Mouse (Mus musculus) leukemia stem cell, adult 10-12 weeks (primary cell): ENCODE data around the gene Ascl4. TPM values are rescaled to one million over a fixed set of nuclear protein-coding genes. Genes with fewer than 3 reads are reported as not detected.

Experiments
- polyA plus RNA-seq: library from polyadenylated mRNA; stranded (reverse); fragments of >175 nt; gene quantifications from 2 replicates; pipeline ENCODE4 v1.2.3, GENCODE M21; 2012; ENCODE audit warnings: low replicate concordance

Ascl4 gene
- polyA plus RNA-seq = 0.31 TPM in 1 of 2 replicates, not detected in the other

GRCm38 (mm10) chr10:85927676-85928445 is at the start of gene Ascl4:
Ascl4 (plus strand) TSS chr10:85927681.

DNA sequence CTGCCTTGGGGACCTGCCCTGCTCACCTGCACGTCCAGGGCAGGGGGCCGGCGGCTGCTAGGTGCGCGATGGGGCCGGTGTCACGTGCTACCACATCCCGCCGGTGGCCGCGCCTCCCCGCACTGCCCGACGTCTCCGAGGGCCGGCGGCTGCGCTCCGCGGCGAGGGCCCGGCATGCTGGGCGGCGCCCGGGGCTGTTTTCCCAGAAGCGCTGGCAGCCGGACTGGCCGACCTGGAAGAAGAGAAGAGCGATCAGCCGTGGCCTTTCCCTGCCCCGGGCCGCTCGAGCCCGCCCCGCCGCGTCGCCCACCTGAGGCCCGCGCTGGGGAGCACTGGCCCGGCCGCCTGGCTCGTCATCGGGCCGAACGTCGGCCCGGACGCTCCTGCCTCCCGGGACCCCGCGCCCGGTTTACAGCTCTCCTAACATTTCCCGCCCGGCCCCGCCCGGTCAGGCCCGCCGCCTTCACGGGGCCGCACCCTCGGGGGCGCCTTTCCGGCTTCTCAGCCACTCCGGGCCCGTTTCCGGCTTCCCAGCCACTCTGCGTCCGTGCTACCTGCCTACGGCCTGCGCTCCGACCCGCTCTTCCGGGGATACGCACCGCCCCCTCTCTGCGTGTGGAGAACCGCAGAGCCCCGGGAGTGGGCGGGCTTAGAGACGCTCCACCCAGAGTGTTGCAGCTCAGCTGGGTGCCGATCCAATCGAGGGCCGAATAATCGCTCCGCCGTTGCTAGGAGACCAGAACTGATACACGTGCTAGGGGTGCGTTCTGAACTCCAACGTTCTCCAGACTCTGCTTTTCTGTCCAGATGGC is 10.8 kb upstream of the Ascl4 start, which contains the start of gene Prdm4:
Gene Prdm4 (minus strand): TSS at position 645 of the 812 bp plus-strand sequence.

DNA sequence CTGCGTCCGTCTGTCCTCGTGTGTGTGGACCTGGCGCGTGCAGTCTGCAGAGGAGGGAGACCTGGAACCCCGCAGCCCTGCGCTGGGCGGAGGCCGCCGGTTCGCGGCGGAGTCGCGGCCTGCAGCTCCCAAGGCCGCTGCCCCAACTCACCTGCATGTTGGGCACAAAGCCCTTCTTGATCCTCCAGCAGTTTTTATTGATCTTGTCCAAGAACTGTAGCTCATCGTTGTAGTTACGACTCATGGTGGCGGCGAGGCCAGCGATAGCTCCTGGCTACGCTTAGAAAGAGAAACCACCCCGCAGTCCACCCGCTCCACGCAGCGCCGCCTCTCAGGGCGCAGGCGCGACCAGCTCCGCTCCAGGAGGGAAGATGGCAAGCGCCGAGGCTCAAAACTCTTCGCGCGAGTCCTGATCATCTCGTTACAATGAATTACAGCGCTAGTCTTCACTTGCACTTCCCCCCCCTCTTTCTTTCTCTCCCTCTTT is 30.0 kb downstream of the Ascl4 start, which contains the start of gene Rtcb:
Gene Rtcb (minus strand): TSS at position 360 of the 487 bp plus-strand sequence.

Other genes with a start within 250 kb of the Ascl4 start
- gene Pwp1, start 98.2 kb upstream of the Ascl4 start, polyA plus RNA-seq = 7.8 and 10.7 TPM in 2 replicates
- gene Prdm4, start 10.5 kb upstream of the Ascl4 start, polyA plus RNA-seq = 13.0 and 16.5 TPM in 2 replicates
- gene Rtcb, start 30.1 kb downstream of the Ascl4 start, polyA plus RNA-seq = 9.0 and 34.3 TPM in 2 replicates
- not detected in 2 replicates for gene Bpifc, start 84.2 kb downstream of the Ascl4 start, polyA plus RNA-seq
- gene Fbxo7, start 94.3 kb downstream of the Ascl4 start, polyA plus RNA-seq = 30.7 and 40.8 TPM in 2 replicates